Comparison of ENCODE assay signal across 43 mouse cellular contexts in genomic region chr3:154363507-154363906, GRCm38 (mm10). TPM values are rescaled to one million over a fixed set of nuclear protein-coding genes. Genes with fewer than 3 reads are reported as not detected.
"Had no signal": no experiment of that assay in that cellular context is flagged by ENCODE, and none has a peak within 500 bp of the region (broad histone marks: within the 10 kb centered on the region; RNA-seq: fewer than 3 reads in every experiment).

No protein-coding gene starts in this region.

- H3K4me2 ChIP-seq: heart, embryonic 13.5 days; heart, embryonic 15.5 days; hindbrain, embryonic 12.5 days; hindbrain, embryonic 13.5 days; hindbrain, embryonic 14.5 days; hindbrain, embryonic 15.5 days; intestine, embryonic 15.5 days; kidney, embryonic 15.5 days had no signal

- H3K9ac ChIP-seq: heart, embryonic 13.5 days; heart, embryonic 15.5 days; hindbrain, embryonic 12.5 days; hindbrain, embryonic 13.5 days; hindbrain, embryonic 14.5 days; hindbrain, embryonic 15.5 days; intestine, embryonic 15.5 days; kidney, embryonic 15.5 days had no signal

- ATAC-seq: hindbrain, embryonic 16.5 days; hindbrain, postnatal 0 days; inflammation-experienced regulatory T-cells, adult 6 months; intestine, embryonic 15.5 days; intestine, embryonic 16.5 days; intestine, postnatal 0 days had no signal

- H3K27me3 ChIP-seq: heart, embryonic 15.5 days; hindbrain, embryonic 12.5 days; hindbrain, embryonic 13.5 days; hindbrain, embryonic 15.5 days; intestine, embryonic 15.5 days; kidney, embryonic 15.5 days had no signal

- H3K4me3 ChIP-seq: heart, embryonic 13.5 days; heart, embryonic 15.5 days; hindbrain, embryonic 10.5 days; hindbrain, embryonic 12.5 days; hindbrain, embryonic 13.5 days; hindbrain, embryonic 15.5 days; intestine, embryonic 15.5 days; kidney, embryonic 15.5 days; layer of hippocampus, adult 2 months; left cerebral cortex, adult 2 months had no signal

- H3K4me1 ChIP-seq: hindbrain, embryonic 10.5 days; hindbrain, embryonic 12.5 days; hindbrain, embryonic 13.5 days; hindbrain, embryonic 15.5 days; intestine, embryonic 15.5 days had no signal

- DNase-seq: heart, postnatal 10 days; heart, postnatal 14 days; heart, postnatal 36 days; heart, postnatal 4 days; kidney, adult 11 months; kidney, adult 18-20 months; kidney, adult 2 months; kidney, adult 8-10 months; kidney, adult 9 months; kidney, postnatal 10 days; kidney, postnatal 14 days; kidney, postnatal 25 days; kidney, postnatal 36 days; kidney, postnatal 4 days; layer of hippocampus, adult 9-11 months; layer of hippocampus, postnatal 36 days had no signal

- H3K36me3 ChIP-seq: heart, embryonic 13.5 days; heart, embryonic 15.5 days; hindbrain, embryonic 10.5 days; hindbrain, embryonic 12.5 days; hindbrain, embryonic 13.5 days; hindbrain, embryonic 15.5 days; intestine, embryonic 15.5 days; kidney, embryonic 15.5 days had no signal

- H3K27ac ChIP-seq: heart, embryonic 13.5 days; heart, embryonic 15.5 days; hindbrain, embryonic 10.5 days; hindbrain, embryonic 12.5 days; hindbrain, embryonic 13.5 days; hindbrain, embryonic 14.5 days; hindbrain, embryonic 15.5 days; hindbrain, postnatal 0 days; intestine, embryonic 15.5 days; kidney, embryonic 15.5 days; kidney, postnatal 0 days; layer of hippocampus, adult 2 months; left cerebral cortex, adult 2 months had no signal

- H3K9me3 ChIP-seq: heart, embryonic 13.5 days; heart, embryonic 15.5 days; hindbrain, embryonic 10.5 days; hindbrain, embryonic 12.5 days; hindbrain, embryonic 13.5 days; hindbrain, embryonic 15.5 days; intestine, embryonic 15.5 days; kidney, embryonic 15.5 days had no signal

RNA-seq across cellular contexts. Expression of gene Lhx8, which starts 33.0 kb away (rescaled TPM):
- total RNA-seq: heart, postnatal 14 days; heart, postnatal 25 days; heart, postnatal 36 days; heart, postnatal 4 days; hematopoietic stem cell, adult 5-6 weeks; hindbrain, postnatal 0 days; layer of hippocampus, adult 2 months; layer of hippocampus, adult 8-10 months; layer of hippocampus, postnatal 10 days; layer of hippocampus, postnatal 14 days; layer of hippocampus, postnatal 25 days; layer of hippocampus, postnatal 36 days had no signal
- polyA plus RNA-seq: heart, postnatal 0 days; hindbrain, embryonic 14.5 days; inflammation-experienced regulatory T-cells, adult 6 months; intestine, embryonic 14.5 days; intestine, embryonic 16.5 days; intestine, postnatal 0 days; kidney, embryonic 14.5 days; kidney, embryonic 15.5 days; kidney, postnatal 0 days; large intestine, adult 2 months had no signal
